Mouse (Mus musculus) central nervous system, embryonic 14 days (tissue): Measurements from ENCODE around the gene Odf3l2. TPM values are rescaled to one million over a fixed set of nuclear protein-coding genes. Genes with fewer than 3 reads are reported as not detected.

Experiments used
- polyA plus RNA-seq: library from polyadenylated mRNA; depleted of rRNA; stranded (reverse); fragments of >200 nt; gene quantifications from 2 replicates; pipeline ENCODE4 v1.2.3, GENCODE M21; 2012; rRNA removed

Odf3l2 gene
- 0.13 TPM in 1 of 2 replicates, not detected in the other for polyA plus RNA-seq

DNA sequence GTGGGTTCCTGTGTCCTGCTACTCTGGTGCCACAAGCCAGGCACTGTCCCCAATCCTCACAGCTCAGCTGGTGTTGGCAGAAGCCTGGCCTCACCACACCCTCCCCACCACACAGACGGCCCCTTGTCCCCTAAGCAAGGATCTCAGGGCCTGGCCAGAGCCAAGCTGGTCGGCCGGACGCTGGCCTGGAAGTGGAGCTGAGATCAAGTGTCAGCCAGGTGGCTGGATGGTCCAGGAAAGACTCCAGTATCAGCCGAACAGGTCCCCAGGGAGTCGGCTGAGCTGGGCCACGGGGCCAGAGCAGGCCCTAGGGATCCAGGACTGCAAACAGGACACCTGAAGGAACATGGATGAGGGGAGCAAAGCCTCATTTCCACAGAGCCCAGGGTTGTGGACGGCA is at the start of gene Odf3l2:
Gene Odf3l2 (minus strand): TSS at position 28 of the 400 bp plus-strand sequence.

DNA sequence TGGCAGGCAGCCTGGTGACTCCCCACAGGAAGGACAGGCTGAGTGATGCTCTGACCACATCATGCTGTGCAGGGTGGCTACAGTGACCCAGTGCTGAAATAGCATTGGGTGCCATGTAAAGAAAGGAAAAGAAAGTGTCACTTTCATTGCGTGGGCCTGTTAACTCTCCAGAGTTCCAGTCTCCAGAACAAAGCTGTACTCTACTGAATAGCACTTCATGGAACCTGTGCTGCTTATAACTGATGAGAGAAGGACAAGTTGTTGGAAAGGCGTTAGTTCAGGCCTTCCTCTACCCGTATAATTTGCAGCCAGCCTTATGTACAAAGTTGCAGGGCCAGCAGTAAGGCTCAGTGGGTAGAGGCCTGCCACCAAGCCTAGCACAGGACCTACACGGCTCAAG is 43.2 kb upstream of the Odf3l2 start, which contains the start of gene Gzmm:
Gene Gzmm (plus strand): TSS at position 301 of the 400 bp plus-strand sequence.

DNA sequence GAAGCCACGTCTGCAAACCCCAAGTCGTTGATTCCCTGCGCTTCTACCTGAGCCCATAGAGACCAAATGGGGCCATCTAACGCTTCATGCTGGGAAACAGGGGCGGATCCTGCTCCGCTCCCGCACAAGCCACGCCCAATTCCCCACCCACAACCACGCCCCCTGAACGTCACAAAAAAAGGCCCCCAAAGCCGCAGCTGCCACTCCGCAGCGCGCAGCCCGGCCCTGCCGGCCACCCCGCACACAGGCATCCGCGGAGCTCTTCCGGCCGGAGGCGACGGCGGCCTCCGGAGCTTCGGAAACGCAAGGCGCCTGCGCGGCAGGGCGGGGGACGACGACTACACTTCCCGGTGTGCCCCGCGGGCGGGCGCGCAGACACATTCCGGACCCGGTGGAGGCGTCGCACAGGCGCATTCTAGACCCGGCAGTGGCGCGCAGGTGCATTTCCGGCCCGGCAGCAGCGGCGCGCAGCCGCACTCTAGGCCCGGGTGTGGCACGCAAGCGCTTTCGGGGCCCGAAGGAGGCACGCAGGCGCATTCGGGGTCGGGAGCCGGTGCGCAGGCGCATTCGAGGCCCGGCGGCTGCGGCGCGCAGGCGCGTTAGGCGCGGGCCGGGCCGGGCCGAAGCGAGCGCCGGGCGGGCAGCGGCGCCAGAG is 36.2 kb upstream of the Odf3l2 start, which contains the start of gene Cdc34:
Gene Cdc34 (plus strand): TSS at position 605 of the 655 bp plus-strand sequence.

DNA sequence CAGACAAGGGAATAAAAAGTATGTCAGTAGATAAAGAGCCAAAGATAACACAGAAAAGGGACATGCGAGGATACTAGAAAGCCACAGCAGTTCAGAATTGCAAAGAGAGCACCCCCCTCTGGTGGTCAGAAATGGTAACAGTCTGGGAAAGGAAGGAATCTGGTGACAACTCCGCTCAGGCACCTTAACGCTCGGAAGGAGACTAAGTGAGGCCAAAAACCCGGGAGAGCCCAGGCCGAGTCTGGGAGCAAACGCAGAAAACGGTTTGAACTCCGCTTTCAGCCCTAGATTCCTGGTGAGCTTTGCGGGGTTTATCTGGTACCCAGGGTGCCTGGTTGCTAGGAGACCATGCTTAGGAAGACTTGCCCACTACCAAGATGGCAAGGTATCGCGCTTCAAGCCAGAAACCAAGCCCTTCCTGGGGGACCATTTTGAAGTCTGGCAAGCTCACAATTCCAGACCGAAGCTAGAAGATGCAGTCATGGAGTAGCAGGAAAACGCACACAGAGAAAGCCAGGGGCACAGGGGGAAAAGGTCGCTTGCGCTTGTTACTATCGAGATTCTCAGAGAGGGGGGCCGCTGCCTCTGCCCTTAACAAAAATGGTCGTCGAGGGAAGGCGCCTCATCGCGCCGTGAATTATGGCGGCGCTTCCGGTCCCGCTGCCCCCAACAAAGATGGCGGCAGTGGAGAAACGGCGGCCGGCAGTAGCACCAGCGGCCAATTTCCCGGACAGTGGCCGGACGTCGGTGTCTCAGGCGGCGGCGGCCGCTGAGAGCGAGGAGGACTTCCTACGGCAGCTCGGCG is 23.4 kb upstream of the Odf3l2 start, which contains the start of gene Tpgs1:
Gene Tpgs1 (plus strand): TSS at position 599 of the 805 bp plus-strand sequence.

DNA sequence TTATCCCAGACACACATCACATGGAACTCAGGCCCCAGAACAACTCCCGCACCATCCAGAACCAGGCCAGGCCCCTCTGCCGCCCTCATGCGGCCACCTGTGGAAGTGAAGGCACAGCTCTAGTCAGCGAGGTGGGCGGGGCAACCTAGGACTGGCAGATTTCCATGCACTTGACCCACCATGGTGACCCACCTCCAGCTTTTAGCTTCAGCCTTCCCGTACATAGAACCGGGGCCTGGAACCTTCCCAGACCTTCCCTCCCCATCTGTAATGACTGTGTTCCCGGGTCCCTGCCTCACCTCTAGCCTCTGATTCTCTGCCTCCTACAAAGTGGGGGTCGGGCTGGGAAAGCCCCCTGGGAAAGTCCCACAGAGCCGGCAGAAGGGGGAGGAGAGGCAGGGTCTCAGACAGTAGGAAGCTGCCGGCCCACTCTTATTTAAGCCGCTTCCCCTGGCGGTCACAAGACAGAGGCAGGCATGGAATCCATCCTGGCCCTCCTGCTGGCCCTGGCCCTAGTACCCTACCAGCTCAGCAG is 18.7 kb upstream of the Odf3l2 start, which contains the start of gene Madcam1:
Gene Madcam1 (plus strand): TSS at position 429 of the 535 bp plus-strand sequence.

DNA sequence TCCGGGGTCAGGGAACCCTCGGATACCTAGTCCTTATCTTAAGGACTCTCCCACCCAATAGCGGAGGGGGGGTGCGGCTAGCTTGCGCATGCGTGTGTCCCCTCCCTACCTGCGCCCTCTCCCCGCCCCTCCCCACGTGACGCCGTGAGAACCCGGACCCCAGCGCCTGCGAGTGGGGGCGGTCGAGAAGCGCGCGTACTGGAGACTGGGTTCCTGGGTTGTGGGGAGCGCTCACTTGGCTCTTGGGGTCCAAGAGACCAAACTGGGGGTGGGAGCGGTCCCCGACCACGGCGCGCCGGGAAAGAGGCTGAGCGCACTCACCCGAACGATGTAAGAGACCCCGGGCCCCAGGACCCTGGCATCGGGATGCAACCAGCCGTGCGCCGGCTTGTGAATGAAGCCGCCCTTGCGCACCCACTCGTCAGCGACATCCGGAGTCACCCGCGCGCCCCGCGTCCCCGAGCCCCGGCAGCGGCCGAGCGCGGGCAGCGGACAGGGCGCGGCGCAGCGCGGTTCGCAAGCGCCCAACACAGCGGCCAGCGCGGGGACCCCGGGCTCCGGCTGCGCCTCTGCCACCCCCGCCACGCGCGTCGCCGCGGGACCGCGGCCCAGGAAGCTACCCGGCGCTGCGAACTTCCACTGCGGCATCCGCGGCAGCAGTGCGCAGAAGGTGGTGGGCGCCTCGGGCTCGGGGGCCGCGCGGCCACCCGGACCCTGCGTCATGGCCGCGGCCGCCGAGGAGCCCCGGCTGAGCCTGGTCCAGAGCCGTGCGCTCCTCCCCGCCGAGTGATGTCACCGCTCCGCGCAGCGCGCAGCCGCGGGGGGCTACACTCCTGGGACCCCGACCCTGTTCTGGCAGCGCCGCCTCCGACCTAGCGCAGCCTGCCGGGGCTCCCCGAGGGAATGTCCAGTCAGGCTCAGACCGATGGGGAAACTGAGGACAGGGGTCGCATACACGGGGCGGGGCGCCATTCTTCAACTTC is 8.1 kb downstream of the Odf3l2 start, which contains the start of gene Shc2:
Gene Shc2 (minus strand): TSS at position 791 of the 983 bp plus-strand sequence.

DNA sequence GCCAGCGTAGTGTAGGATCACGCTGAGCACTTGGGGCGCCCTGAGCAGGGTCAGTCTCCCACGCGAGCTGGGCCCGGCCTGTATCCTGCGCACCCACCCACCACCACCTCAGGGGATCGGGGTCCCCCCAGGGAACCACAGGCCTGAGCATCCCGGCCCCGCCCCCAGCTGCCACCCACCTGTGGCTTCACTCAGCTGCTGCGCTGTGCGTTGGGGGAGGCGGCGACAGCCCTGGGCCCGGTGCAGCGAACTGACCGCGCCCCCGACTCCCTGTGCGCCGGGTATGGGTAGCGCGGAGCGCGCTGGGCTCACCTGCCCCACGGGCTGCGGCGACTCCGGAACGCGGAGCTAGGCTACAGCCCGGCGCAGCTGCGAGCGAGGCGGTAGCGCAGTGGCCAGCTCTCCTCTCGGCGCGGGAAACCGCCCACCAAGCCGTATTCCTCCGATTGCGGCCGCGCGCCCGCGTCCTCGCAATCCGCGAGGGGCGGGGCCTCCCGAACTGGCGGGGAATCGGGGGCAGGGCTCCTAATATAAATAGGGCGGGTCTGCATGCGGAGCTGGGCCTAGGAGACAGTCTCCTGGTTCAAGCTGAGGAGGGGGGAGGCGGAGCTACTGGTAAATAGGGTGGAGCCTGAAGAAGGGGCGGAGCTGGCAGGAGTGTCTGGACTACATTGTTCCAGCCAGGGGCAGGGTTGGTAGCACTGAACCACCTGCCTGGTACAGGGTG is 31.8 kb downstream of the Odf3l2 start, which contains the start of gene C2cd4c:
Gene C2cd4c (minus strand): TSS at position 448 of the 727 bp plus-strand sequence.

Other genes starting within 250 kb of the Odf3l2 start
- not detected in 2 replicates for gene Vmn2r83, start 177.0 kb downstream of the Odf3l2 start, polyA plus RNA-seq
- gene Plpp2, start 111.9 kb downstream of the Odf3l2 start, polyA plus RNA-seq: 6.7 and 8.7 TPM in 2 replicates
- gene Mier2, start 90.5 kb downstream of the Odf3l2 start, polyA plus RNA-seq: 126 and 127 TPM in 2 replicates
- not detected in 2 replicates for gene Theg, start 58.4 kb downstream of the Odf3l2 start, polyA plus RNA-seq
- gene C2cd4c, start 31.7 kb downstream of the Odf3l2 start, polyA plus RNA-seq: 5.7 and 7.0 TPM in 2 replicates
- 41.4 and 51.8 TPM in 2 replicates for gene Shc2, start 7.8 kb downstream of the Odf3l2 start, polyA plus RNA-seq
- gene Madcam1, start 18.8 kb upstream of the Odf3l2 start, polyA plus RNA-seq: 0.74 and 1.9 TPM in 2 replicates
- 71.9 and 73.4 TPM in 2 replicates for gene Tpgs1, start 23.6 kb upstream of the Odf3l2 start, polyA plus RNA-seq
- 129 and 130 TPM in 2 replicates for gene Cdc34, start 36.5 kb upstream of the Odf3l2 start, polyA plus RNA-seq
- 1.2 and 1.8 TPM in 2 replicates for gene Gzmm, start 43.3 kb upstream of the Odf3l2 start, polyA plus RNA-seq
- gene Bsg, start 58.8 kb upstream of the Odf3l2 start, polyA plus RNA-seq: 479 and 560 TPM in 2 replicates
- 7.4 and 8.4 TPM in 2 replicates for gene Hcn2, start 70.9 kb upstream of the Odf3l2 start, polyA plus RNA-seq
- gene Polrmt, start 100.8 kb upstream of the Odf3l2 start, polyA plus RNA-seq: 63.8 and 70.7 TPM in 2 replicates
- 0.55 and 0.59 TPM in 2 replicates for gene Fgf22, start 109.3 kb upstream of the Odf3l2 start, polyA plus RNA-seq
- 151 and 157 TPM in 2 replicates for gene Rnf126, start 121.2 kb upstream of the Odf3l2 start, polyA plus RNA-seq
- gene Fstl3, start 131.5 kb upstream of the Odf3l2 start, polyA plus RNA-seq: 1.9 and 3.5 TPM in 2 replicates
- gene Prss57, start 145.2 kb upstream of the Odf3l2 start, polyA plus RNA-seq: 0.10 and 0.13 TPM in 2 replicates
- gene Palm, start 147.8 kb upstream of the Odf3l2 start, polyA plus RNA-seq: 138 and 149 TPM in 2 replicates
- 0.93 and 0.94 TPM in 2 replicates for gene Misp, start 175.3 kb upstream of the Odf3l2 start, polyA plus RNA-seq
- 210 and 249 TPM in 2 replicates for gene Ptbp1, start 208.7 kb upstream of the Odf3l2 start, polyA plus RNA-seq
- 14.8 and 17.6 TPM in 2 replicates for gene Prtn3, start 228.7 kb upstream of the Odf3l2 start, polyA plus RNA-seq
- gene Plppr3, start 228.9 kb upstream of the Odf3l2 start, polyA plus RNA-seq: 764 and 843 TPM in 2 replicates
- 0.29 and 0.48 TPM in 2 replicates for gene Elane, start 240.5 kb upstream of the Odf3l2 start, polyA plus RNA-seq
- gene Cfd, start 245.1 kb upstream of the Odf3l2 start, polyA plus RNA-seq: 0.32 and 0.45 TPM in 2 replicates